Mouse (Mus musculus): Measurements from ENCODE around the gene Hmx1. TPM values are rescaled to one million over a fixed set of nuclear protein-coding genes. Genes with fewer than 3 reads are reported as not detected.

The Hmx1 gene
- total RNA-seq, 1 experiment from 2014 or later = not detected

GRCm38 (mm10) chr5:35444731-35445130, 55.8 kb downstream of the Hmx1 start:
- no peak for ATAC-seq (ENCODE audit: extremely low read depth, insufficient number of reproducible peaks, low FRiP score, poor library complexity, severe bottlenecking)

- no peak for ATAC-seq (ENCODE audit: extremely low read depth, insufficient number of reproducible peaks, low FRiP score, poor library complexity, severe bottlenecking)
Measured at GRCm38 (mm10) chr5:35447656-35448443, 58.9 kb downstream of the Hmx1 start.

Other genes starting within 250 kb of the Hmx1 start
- gene Adra2c, start 110.8 kb upstream of the Hmx1 start, total RNA-seq (2017) = not detected in 2 replicates
- gene Cpz, start 136.6 kb downstream of the Hmx1 start, total RNA-seq (2017) = not detected in 2 replicates
- gene Trmt44, start 186.0 kb downstream of the Hmx1 start, total RNA-seq (2017) = 9.7 and 11.9 TPM in 2 replicates
- 88.3 and 98.8 TPM in 2 replicates for gene Acox3, start 193.9 kb downstream of the Hmx1 start, total RNA-seq (2017)